Mouse (Mus musculus) retina, adult 2 months (tissue): ENCODE data around the gene Mrpl44.

Experiments used
- DNase-seq: peaks from one replicate; pipeline ENCODE4 v3.0.0-alpha.2; 2012; ENCODE audit warnings: low read depth, low spot score

Gene Mrpl44

DNA sequence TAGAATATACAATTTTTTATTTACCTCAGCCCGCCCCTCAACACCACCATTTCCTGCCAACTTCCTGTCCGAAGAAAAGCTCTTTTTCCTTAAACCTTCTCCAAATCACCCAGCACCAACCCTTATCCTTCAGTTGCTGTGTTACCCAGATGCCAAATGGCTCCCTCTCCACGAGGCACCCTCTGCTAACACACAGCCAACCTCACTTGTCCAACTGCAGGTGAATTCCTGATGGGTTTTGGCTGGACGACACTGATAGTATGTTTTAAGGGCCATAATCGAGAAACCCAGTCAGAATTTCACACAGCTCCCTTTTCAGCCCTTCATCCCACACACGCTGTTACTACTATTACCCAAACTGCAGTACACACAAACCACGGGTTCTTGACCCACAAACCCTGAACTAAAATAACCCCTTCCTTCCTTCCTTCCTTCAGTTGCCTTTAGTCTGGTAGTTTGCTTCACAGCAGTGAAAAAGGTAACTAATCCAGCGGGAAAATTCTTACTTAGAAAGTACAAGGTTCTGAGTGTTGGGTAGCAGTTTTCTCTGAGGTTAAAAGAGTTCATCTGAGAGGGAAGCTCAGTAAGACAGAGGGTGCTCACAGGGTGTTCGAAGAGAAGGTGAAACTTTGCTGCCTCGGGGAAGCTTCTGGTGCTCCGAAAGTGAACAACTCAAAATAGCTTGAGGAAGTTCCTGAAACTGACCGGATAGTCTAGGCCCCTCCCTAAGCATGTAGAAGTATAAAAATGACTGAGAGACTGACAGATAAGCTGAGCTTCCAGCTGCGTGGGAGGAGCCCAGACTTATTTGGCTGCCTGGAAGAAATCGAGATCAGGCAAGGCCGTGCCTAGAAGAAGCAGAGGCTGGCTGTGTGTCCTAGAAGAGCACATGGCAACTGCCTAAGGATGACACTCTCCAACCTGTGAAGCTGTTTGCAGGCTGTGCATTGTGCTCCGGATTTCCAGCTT is 13.3 kb upstream of the Mrpl44 start:
- no peak for DNase-seq

DNA sequence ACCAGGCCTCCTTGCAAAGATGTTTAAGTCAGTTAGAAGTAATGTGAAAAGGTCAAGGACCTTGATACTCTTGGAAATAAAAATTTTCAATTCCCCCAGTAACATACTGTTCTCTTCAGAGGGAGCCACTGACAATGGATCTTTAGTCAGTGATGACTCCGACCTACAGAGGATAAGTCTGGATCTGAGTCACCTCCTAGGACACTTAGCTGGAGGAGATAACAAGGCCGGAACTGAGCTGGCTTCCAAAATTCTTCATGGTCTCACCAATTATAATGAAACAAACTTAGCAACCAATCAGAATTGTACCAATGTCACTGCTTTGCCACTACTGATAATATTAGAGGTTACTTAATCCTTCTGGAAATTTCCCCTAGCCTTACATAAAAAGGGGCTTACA is 11.8 kb upstream of the Mrpl44 start:
- no peak for DNase-seq

DNA sequence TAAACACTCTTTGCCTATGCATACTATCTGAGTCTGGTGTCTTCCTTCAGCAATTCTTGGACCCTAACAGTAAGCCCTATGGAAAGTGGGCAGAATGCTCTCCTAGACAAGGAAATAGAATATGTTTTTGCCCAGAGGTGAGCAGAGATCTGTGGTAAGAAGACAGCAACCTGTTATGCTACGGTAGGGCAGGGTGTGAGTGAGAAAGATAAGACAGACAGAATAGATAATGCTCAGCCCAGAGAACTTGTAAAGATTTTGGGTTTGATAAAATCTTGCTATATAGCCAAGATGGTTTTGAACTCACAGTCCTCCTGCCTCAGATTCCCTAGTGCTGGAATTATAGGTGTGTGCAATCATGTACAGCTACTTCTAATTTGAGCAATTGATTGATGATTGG is 11.3 kb upstream of the Mrpl44 start:
- DNase-seq: no peak

DNA sequence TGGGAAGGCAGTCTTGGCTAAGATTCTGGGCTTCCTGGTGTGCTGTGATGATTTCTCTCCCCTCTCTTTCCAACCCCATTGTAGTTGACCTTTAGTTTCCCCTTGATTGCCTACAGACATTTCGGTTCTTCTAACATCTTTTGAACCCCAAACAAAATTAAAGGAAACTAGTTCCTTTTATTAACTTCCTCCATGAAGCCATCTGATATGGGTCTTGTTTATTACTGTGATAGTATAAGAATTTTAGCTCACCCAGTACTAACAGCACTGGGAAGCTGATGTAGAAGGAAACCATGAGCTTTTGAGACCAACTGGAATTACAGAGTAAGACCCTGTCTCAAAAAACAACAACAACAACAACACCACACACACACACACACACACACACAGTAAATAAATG is 7.6 kb upstream of the Mrpl44 start:
- no peak for DNase-seq

DNA sequence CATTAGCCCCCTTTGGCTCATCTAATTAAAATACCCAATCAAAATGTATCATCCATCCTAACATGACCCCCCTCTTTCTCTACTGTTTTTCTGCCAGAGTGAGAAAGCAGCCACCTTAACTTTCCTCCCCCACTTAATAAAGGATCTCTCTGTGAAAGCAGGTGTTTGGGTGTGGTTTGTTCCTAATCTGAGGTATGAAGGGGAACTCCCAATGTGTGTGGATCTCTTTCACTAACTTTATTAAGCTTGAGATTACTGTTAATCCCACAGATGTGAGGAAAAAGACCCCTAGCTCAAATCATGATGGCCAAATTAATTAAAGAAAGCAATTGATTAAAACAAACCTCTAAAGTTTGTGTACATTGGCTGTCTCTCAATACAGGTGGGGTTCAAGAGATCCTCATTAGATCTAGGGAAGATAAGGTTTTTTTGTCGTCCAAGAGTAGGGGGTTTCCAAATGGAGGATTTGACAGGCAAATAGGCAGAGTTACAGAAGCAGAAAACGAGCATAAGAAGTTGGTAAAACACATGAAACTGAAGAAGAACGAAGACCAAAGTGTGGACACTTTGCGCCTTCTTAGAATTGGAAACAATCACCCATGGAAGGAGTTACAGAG is 1.5 kb upstream of the Mrpl44 start:
- no peak for DNase-seq

DNA sequence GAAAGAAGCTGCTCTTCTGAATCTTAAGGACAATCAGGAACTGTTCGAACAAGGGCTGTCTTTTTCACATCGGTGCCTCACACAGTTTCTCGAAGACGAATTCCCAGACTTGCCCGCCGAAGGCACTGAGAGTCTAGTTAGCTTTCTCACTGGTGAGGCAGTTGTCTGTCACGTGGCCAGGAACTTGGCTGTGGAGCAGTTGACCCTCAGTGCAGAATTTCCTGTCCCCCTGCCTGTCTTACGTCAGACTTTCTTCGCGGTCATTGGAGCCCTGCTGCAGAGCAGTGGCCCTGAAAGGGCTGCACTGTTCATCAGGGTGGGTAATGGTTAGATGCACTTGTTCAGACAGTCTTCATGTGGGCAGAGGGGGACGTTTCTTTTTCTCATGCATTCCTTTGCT is 2.2 kb downstream of the Mrpl44 start:
- DNase-seq: no peak

DNA sequence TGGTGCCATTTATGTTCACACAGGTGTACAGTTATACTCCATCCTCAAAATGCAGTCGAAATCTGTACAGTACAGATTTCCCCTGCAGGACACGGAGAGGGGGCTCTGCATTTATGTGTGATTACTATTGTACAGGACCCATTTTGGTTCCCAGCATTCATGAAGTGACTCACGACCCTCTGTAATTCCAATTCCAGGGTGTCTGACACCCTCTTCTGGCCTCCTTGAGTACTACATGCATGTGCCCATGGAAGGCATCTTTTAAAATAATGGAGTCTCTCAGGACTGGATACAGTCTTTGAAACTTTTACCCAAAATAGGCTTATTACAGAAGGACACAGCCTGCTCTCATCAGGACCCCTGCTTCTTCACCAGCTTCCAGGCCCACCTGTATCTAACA is 6.6 kb downstream of the Mrpl44 start:
- DNase-seq: no peak

DNA sequence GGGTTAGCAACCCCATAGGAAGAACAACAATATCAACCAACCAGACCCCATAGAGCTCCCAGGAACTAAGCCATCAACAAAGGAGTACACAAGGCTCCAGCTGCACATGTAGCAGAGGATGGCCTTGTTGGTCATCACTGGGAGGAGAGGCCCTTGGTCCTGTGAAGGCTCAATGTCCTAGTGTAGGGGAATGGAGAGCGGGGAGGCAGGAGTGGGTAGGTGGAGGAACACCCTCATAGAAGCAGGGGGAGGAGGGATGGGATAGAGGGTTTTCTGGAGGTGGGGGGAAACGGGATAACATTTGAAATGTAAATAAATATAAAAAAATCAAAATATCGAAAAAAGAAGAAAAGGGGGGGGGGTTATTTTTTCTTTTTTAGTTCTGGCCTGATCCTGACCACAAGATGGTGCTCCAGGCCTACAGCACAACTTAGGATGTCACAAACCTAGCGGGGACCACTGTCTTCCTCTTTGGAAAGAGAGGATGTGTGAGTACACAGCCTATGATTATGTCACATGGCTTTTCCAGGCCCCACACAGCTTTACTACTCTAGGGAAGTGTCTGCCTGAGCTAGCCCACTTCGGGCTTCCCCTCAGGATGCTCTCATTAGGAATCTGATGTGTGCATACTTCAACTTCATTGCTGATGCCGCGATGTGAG is 10.6 kb downstream of the Mrpl44 start:
- DNase-seq: no peak

DNA sequence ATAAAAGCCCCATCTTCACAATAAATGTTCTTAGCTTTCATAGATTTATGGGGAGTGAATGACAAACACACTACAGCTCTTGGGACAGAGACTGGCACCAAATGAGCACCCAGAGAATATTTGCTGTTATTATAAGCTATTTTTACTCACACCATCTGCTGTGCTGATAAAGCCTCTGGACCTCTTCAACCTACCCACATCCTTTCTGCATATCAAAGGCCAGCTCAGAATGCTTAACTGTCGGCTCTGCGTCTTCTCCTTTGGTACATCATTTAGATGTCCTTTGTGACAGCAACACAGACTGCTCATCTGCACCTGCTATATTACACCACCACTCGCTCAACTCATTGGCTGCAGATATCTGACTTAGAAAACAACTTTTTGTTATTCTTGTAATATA is 21.3 kb downstream of the Mrpl44 start:
- DNase-seq: no peak

DNA sequence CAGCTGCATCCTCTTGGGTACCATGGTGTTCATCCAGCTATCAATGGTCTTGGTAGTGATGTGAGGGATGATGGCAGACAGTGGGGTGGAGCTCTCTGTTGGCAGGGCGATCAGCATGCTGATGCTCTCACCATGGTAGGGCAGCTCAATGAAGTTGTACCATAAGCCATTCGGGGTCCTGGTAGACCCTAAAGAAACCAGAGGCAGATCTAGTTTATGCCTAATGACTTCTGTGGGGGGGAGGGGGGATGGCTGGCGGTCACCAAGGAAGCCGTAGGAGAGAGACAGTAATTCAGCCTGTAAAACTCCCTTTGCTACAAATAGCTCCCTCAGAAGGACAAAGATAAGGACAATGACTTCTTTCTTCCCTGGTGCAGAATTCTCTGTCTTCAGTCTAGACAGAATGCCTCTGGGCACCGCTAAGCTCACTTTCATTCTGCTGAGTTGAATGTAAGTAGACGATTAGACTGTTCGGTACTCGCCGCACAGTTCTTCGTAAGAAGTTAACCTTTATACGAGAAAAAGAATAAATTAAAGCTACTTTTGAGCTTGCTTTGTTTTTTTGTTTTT is 27.1 kb downstream of the Mrpl44 start:
- no peak for DNase-seq

DNA sequence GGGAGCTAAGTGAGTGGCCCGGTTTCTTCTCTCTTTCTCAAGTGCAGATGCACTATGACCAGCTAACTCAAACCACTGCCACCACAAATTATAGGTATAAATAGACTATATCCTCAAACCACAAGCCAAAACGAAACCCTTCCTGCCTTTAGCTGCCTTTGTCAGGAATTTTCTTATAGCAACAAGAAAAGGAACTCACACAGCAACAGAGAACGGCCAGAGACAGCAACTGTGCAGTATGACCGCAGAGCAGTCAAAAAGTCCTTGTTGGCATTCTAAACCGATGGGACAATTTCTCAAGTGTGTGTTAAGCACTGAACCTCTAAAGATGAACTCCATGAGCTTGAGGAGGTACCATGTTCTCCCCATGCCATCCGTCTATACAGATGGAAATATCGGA is 27.8 kb downstream of the Mrpl44 start:
- DNase-seq: no peak

DNA sequence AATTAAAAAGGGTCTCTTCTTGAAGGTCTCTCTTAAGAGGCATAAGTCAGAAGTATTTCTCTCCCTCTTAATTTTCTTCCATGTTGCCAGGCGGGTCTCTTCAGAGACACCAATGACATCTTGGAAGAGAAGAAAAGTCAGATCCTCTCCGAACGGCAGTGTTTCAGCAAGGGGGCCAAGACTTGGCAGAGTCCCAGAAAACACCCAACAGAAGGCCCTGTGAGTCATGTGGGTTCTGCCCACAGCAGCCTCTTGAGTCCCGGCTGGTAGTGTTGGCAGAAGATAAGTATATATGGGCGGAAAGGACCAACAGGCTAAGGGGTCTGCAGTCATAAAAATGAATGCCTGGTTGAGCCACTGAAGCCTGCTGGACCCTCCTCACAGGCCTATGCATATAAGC is 31.0 kb downstream of the Mrpl44 start:
- no peak for DNase-seq

DNA sequence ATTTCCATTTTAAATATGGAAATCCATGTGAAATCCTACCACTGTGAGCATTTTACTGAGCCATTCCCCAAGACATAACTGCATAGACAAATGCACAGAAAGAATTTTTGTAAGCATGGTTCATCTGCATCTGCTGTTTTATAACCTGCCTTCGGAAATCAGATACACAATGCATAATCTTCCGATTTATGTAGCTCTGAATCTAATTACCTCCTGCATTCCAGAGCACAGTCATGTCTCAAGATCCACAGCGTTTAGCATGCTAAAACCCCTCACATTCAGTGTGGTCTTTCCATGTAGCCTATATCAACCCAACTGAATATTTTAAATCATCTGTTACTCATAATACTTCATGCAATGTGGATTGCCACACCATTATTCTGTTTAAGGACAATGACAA is 33.6 kb downstream of the Mrpl44 start:
- no peak for DNase-seq

DNA sequence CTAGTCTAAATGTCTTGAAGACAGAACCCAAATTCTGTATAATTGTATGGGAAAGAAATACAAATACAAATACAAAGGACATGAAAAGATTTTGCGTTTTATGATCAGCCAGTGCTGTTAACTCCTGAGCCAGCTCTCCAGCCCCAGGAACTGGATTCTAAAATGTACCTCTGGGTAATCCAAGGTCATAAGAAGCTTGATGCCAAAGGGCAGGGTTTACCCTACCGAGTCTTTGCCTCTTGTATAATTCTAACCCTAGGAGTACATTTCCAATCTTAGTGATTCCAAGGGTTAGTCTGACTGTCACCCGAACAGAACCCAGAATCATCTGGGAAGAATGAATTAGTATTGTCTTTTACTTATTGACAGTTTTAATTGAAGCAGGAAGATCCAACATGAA is 39.6 kb downstream of the Mrpl44 start:
- DNase-seq: no peak

DNA sequence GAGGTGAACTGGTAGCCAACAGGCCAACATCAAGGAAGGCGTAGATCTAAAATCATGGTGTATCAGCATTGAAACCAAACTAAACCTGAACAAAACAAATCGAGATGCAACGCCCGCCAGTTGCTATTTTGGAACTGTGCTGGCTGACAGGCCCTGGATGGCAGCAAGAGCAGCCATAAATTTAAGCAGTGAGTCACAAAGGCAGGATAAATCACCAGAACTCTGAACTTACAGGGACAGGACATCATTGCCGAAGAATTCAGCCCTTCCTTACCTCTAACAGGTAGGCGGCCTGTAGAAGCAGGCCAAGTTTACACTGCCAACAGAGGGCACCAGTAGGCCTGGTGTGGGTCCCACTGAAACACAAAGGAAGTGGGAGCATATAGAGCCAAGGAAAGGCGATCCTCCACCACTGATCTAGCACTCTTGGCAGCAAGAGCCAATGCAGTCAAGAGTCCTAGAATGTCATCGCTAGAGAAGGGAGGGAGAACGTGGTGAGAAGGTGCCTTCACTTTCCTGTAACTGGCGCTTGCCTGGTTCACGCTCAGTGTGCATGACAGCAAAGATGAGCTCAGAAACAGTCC is 43.6 kb downstream of the Mrpl44 start:
- no peak for DNase-seq

DNA sequence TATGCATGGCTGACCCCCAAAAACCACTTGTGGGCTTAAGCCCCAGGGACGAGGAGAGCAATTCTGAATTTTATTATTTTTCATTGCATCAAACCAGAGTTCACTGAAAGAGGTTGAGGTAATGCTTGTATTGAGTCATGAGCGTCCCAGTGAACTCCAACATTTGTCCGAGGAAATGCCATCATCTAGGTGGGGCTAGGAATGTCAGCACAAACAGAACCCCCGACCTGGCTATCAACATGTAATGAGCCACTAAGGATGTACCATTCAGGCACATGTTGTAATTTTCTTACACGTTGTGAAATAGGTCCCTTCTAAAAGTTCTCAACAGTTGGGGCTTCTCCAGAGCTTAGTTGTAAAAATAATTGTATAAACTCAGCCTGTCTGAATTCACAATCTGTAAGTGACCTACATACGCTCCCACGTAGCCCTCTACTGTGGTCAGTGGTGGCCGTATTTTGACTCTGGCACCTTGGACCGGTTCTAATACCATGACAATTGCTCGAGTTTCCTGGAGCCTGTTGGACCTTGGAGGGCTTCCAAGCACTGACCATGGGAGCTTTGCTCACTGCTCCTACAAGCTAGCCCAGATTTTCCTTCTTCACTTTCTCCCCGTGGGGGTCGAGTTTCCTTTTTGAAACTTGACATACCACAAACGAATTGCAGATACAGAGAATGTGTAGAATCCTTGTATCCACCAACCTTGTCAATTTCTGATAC is 47.1 kb downstream of the Mrpl44 start:
- no peak for DNase-seq

DNA sequence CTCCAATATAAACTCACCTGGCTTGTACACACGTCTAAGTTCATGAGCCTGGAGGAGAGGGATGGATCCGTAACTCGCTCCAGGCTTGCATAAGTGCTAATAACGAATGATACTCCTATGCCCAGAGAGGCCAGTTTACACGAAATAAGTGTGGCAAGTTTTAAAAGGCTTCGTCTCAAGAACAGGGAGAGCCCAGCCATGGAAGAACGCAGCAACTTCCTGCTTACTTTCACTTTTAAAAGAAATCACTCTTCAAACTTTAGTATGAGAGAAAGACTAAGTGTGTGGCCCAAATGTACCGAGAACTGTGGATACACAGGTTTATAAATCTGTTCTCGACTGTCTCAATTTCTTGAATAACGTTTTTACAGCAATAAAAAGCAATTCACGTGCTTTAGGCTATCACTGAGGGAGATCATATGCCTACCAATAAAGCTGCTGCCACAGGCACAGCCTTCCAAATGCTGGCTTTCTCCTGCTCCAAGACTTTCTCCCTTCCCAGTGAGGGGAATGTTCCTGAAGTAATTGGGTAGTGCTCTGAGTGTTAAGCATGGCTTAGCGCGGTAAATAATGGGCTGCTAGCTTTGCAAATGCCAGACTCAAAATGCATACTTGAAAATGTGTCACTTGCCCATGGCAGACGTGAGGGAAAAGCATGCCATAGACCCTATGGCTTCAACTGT is 48.3 kb downstream of the Mrpl44 start:
- no peak for DNase-seq
